Mouse (Mus musculus) myocyte (in vitro differentiated cells): Measurements from ENCODE around the gene Gatad2a. TPM values are rescaled to one million over a fixed set of nuclear protein-coding genes. Genes with fewer than 3 reads are reported as not detected.

ENCODE experiments used
- H3K27me3 ChIP-seq: one replicate; pipeline ENCODE4 v1.6.1; 2011; ENCODE audit not compliant: control insufficient read depth, insufficient read depth, insufficient read length
- H3K36me3 ChIP-seq: one replicate; pipeline ENCODE4 v1.6.1; 2011; ENCODE audit not compliant: control insufficient read depth, insufficient read depth
- H3K4me2 ChIP-seq: one replicate; pipeline ENCODE4 v1.6.1; 2011; ENCODE audit warnings: low read depth, control low read depth
- H3K4me3 ChIP-seq: one replicate; pipeline ENCODE4 v1.5.1; 2011; ENCODE audit warnings: mild to moderate bottlenecking, control low read depth, moderate library complexity
- H3K79me2 ChIP-seq: one replicate; pipeline ENCODE4 v1.6.1; 2011; ENCODE audit not compliant: control insufficient read depth, insufficient read depth
- H3ac ChIP-seq: one replicate; pipeline ENCODE4 v1.6.1; 2011; ENCODE audit not compliant: control insufficient read depth, insufficient read length
- CEBPB ChIP-seq: IDR thresholded peaks from 2 replicates; pipeline ENCODE4 v1.6.1; 2011; ENCODE audit warnings: mild to moderate bottlenecking, moderate library complexity; ENCODE audit not compliant: poor library complexity, insufficient read depth, severe bottlenecking
- E2F4 ChIP-seq: IDR thresholded peaks from one replicate; pipeline ENCODE4 v1.6.1; 2011; ENCODE audit warnings: mild to moderate bottlenecking, control low read depth, moderate library complexity; ENCODE audit not compliant: insufficient read depth
- MAX ChIP-seq: IDR thresholded peaks from one replicate; pipeline ENCODE4 v1.6.1; 2011; ENCODE audit warnings: low read depth, mild to moderate bottlenecking, control low read depth
- MYOD1 ChIP-seq, 3 experiments: IDR thresholded peaks; one replicate each; pipeline ENCODE4 v1.6.1; 2011; ENCODE audit warnings: control low read depth in 2 of 3, low read depth in 2 of 3, mild to moderate bottlenecking in 2 of 3, moderate library complexity in 1 of 3; ENCODE audit not compliant: insufficient read length in 2 of 3, control insufficient read depth in 1 of 3
- MYOG ChIP-seq, 3 experiments: IDR thresholded peaks; one replicate each; pipeline ENCODE4 v1.6.1; 2011; ENCODE audit warnings: control low read depth in 2 of 3, low read depth in 2 of 3, mild to moderate bottlenecking in 2 of 3; ENCODE audit not compliant: insufficient read length in 2 of 3, control insufficient read depth in 1 of 3, insufficient read depth in 1 of 3
- POLR2A ChIP-seq: IDR thresholded peaks from one replicate; pipeline ENCODE4 v1.6.1; 2011; ENCODE audit warnings: low read depth, mild to moderate bottlenecking, control low read depth, moderate library complexity; ENCODE audit not compliant: insufficient read length
- POLR2AphosphoS2 ChIP-seq: IDR thresholded peaks from one replicate; pipeline ENCODE4 v1.6.1; 2011; ENCODE audit warnings: low read depth, control low read depth; ENCODE audit not compliant: insufficient read length
- REST ChIP-seq: IDR thresholded peaks from one replicate; pipeline ENCODE4 v1.6.1; 2011; ENCODE audit warnings: mild to moderate bottlenecking, control low read depth, moderate library complexity; ENCODE audit not compliant: insufficient read depth, insufficient read length
- SRF ChIP-seq: IDR thresholded peaks from one replicate; pipeline ENCODE4 v1.6.1; 2011; ENCODE audit warnings: low read depth; ENCODE audit not compliant: control insufficient read depth, insufficient read length
- TCF12 ChIP-seq: IDR thresholded peaks from one replicate; pipeline ENCODE4 v1.6.1; 2011; ENCODE audit warnings: mild to moderate bottlenecking, control low read depth; ENCODE audit not compliant: poor library complexity, insufficient read depth, severe bottlenecking
- TCF3 ChIP-seq: IDR thresholded peaks from one replicate; pipeline ENCODE4 v1.6.1; 2011; ENCODE audit warnings: low read depth, control low read depth; ENCODE audit not compliant: insufficient read length
- USF1 ChIP-seq: IDR thresholded peaks from one replicate; pipeline ENCODE4 v1.6.1; 2011; ENCODE audit warnings: low read depth, mild to moderate bottlenecking, control low read depth, moderate library complexity
- polyA plus RNA-seq: library from polyadenylated mRNA; unstranded; fragments of >200 nt; fragmentation: generic; extraction: Trizol; gene quantifications from one replicate; pipeline ENCODE4 v1.2.1, GENCODE M21; 2012; ENCODE audit warnings: missing spikeins

Gene Gatad2a
- polyA plus RNA-seq, 1 experiment: 46.7 TPM

DNA sequence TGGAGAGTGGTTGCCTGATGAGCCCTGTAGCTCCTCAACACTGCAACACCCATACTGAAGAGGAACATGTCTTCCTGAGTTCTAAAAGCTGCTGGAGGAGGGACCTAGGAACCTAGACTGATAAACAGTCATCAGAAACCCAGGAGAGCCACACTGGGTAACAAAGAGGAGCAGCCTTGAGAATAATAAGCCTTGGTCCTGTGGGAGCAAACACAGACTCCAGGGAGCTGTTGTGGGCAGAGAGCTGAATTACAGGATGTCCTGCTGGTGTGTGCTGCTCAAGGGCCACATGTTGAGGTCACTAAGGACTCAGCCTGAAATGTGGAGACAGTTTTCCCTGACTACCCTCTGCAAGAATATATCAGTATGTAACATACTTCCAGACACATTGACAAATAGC is 38.3 kb downstream of the Gatad2a start:
- H3K36me3 ChIP-seq: no peaks in the 10 kb centered on the region
- no peaks in the 10 kb centered on the region for H3K27me3 ChIP-seq
- no peak overlapping the region for H3K4me2 ChIP-seq
- no peak overlapping the region for H3ac ChIP-seq
- no peak overlapping the region for H3K4me3 ChIP-seq
- TF ChIP-seq USF1: no peak
- TF ChIP-seq POLR2A: no peak
- TF ChIP-seq MYOD1 (IDR thresholded peaks at IDR 0.05; ENCODE audit: control insufficient read depth in 1 of 3, insufficient read length in 2 of 3, low read depth in 2 of 3): no peak
- no peak for TF ChIP-seq MAX
- TF ChIP-seq SRF: no peak
- TF ChIP-seq TCF12: no peak
- no peak for TF ChIP-seq CEBPB
- no peak for TF ChIP-seq E2F4
- no peak for TF ChIP-seq TCF3
- no peak for TF ChIP-seq REST
- TF ChIP-seq MYOG (IDR thresholded peaks at IDR 0.05; ENCODE audit: control insufficient read depth in 1 of 3, insufficient read depth in 1 of 3, insufficient read length in 2 of 3, low read depth in 2 of 3): no peak
- TF ChIP-seq POLR2AphosphoS2: no peak
- peaks cover 100% of the 10 kb centered on the region for H3K79me2 ChIP-seq

DNA sequence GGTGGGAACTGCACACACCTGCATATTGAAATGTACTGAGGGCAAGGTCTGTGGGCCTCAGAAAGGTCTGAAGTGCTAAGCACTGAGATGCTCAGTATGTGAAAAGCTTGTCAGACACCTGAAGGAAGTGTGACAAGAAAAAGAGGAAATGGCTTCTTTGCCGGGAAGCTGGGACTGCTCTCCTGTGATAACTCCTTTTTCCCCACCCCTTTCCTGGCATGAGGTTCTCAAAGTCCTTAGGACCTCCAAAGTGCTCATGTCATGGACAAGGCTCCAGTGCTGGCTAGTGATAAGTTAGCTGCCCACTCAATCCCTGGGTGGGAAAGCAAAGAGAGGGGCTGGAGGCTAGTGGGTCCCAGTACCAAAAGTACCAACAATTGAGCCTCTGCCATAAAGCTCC is 38.8 kb downstream of the Gatad2a start:
- Histone ChIP-seq H3ac (no peak overlapping the region), H3K79me2 (peaks cover 100% of the 10 kb centered on the region), H3K36me3 (no peaks in the 10 kb centered on the region), H3K27me3 (no peaks in the 10 kb centered on the region), H3K4me3 (no peak overlapping the region), H3K4me2 (no peak overlapping the region)
- TF ChIP-seq USF1 (no peak), TCF12 (no peak), POLR2AphosphoS2 (no peak), MYOG (IDR thresholded peaks at IDR 0.05; ENCODE audit: control insufficient read depth in 1 of 3, insufficient read depth in 1 of 3, insufficient read length in 2 of 3, low read depth in 2 of 3) (no peak), REST (no peak), MYOD1 (IDR thresholded peaks at IDR 0.05; ENCODE audit: control insufficient read depth in 1 of 3, insufficient read length in 2 of 3, low read depth in 2 of 3) (no peak), E2F4 (no peak), MAX (no peak), SRF (no peak), CEBPB (no peak), TCF3 (no peak), POLR2A (no peak)

DNA sequence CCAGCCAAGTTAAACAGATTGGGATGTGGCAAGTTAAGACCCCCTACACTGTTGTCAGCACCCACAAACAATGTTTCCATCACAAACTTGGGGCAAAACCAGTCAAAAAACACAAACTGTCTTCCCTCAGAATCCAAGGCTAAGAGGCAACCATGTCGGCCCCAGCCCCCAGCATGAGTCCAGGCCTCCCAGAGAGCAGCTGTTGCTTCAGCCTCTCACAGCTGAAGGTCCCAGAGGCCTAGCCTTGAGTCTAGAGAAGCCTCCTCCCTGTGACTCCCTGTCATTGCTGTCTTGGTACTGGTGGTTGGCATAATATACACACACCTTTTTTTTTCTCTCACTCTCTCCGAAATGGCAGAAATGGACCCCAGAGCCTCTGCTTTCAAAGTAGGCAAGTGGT is 39.5 kb downstream of the Gatad2a start:
- Histone ChIP-seq H3K4me3 (no peak overlapping the region), H3K36me3 (no peaks in the 10 kb centered on the region), H3K27me3 (no peaks in the 10 kb centered on the region), H3ac (no peak overlapping the region), H3K79me2 (peaks cover 100% of the 10 kb centered on the region), H3K4me2 (no peak overlapping the region)
- TF ChIP-seq TCF12: peak; percentile 41
- TF ChIP-seq MYOG (IDR thresholded peaks at IDR 0.05; ENCODE audit: control insufficient read depth in 1 of 3, insufficient read depth in 1 of 3, insufficient read length in 2 of 3, low read depth in 2 of 3): peak; percentile 60 to 92 (median 81)
- peak in 2 of 3 experiments; percentile 62 to 78 for TF ChIP-seq MYOD1 (IDR thresholded peaks at IDR 0.05; ENCODE audit: control insufficient read depth in 1 of 3, insufficient read length in 2 of 3, low read depth in 2 of 3)
- TF ChIP-seq REST: no peak
- TF ChIP-seq CEBPB: no peak

GRCm38 (mm10) chr8:69954642-69955041 is 41.5 kb downstream of the Gatad2a start:
- Histone ChIP-seq H3K4me2 (no peak overlapping the region), H3ac (no peak overlapping the region), H3K27me3 (no peaks in the 10 kb centered on the region), H3K36me3 (no peaks in the 10 kb centered on the region), H3K79me2 (peaks cover 100% of the 10 kb centered on the region), H3K4me3 (no peak overlapping the region)
- TF ChIP-seq POLR2AphosphoS2 (no peak), MAX (no peak), SRF (no peak), REST (no peak), TCF3 (no peak), POLR2A (no peak), MYOG (IDR thresholded peaks at IDR 0.05; ENCODE audit: control insufficient read depth in 1 of 3, insufficient read depth in 1 of 3, insufficient read length in 2 of 3, low read depth in 2 of 3) (no peak), USF1 (no peak), CEBPB (no peak), TCF12 (no peak), MYOD1 (IDR thresholded peaks at IDR 0.05; ENCODE audit: control insufficient read depth in 1 of 3, insufficient read length in 2 of 3, low read depth in 2 of 3) (no peak), E2F4 (no peak)

GRCm38 (mm10) chr8:69954213-69954612 is 42.0 kb downstream of the Gatad2a start:
- Histone ChIP-seq H3K4me2 (no peak overlapping the region), H3K4me3 (no peak overlapping the region), H3ac (no peak overlapping the region), H3K27me3 (no peaks in the 10 kb centered on the region), H3K36me3 (no peaks in the 10 kb centered on the region), H3K79me2 (peaks cover 100% of the 10 kb centered on the region)
- no peak for TF ChIP-seq MYOD1 (IDR thresholded peaks at IDR 0.05; ENCODE audit: control insufficient read depth in 1 of 3, insufficient read length in 2 of 3, low read depth in 2 of 3)
- no peak for TF ChIP-seq E2F4
- TF ChIP-seq MYOG (IDR thresholded peaks at IDR 0.05; ENCODE audit: control insufficient read depth in 1 of 3, insufficient read depth in 1 of 3, insufficient read length in 2 of 3, low read depth in 2 of 3): no peak
- no peak for TF ChIP-seq CEBPB
- TF ChIP-seq POLR2AphosphoS2: no peak
- TF ChIP-seq SRF: no peak
- no peak for TF ChIP-seq TCF3
- no peak for TF ChIP-seq POLR2A
- TF ChIP-seq USF1: no peak
- TF ChIP-seq MAX: no peak
- no peak for TF ChIP-seq REST
- TF ChIP-seq TCF12: no peak
